Mouse (Mus musculus) MEL-GATA-1-ER (cell line): Measurements from ENCODE around the gene Myl7.

Experiments
- DNase-seq: peaks from one replicate; pipeline ENCODE4 v3.0.0-alpha.2; 2012; ENCODE audit warnings: low read depth; ENCODE audit errors: extremely low read depth

Gene Myl7

DNA sequence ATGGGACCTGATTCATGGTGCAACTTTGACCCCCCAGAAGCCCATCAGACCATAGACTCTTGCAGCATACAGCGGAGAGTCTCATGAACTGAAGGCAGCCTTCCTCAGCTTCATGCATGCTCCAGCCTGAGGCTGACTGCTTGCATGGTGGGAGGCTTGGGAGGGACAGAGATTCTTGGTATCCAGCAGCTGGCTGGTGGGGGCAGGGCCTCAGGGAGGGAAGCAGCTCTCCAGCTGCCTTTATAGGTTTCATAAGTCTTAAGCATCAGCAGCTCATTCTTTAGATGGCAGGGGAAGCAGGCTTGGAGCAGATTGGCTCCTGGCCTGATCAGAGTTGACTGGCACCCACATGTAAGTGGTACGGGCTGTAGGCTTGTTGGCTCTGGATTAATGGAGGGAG is 31.4 kb downstream of the Myl7 start:
- no peak for DNase-seq

DNA sequence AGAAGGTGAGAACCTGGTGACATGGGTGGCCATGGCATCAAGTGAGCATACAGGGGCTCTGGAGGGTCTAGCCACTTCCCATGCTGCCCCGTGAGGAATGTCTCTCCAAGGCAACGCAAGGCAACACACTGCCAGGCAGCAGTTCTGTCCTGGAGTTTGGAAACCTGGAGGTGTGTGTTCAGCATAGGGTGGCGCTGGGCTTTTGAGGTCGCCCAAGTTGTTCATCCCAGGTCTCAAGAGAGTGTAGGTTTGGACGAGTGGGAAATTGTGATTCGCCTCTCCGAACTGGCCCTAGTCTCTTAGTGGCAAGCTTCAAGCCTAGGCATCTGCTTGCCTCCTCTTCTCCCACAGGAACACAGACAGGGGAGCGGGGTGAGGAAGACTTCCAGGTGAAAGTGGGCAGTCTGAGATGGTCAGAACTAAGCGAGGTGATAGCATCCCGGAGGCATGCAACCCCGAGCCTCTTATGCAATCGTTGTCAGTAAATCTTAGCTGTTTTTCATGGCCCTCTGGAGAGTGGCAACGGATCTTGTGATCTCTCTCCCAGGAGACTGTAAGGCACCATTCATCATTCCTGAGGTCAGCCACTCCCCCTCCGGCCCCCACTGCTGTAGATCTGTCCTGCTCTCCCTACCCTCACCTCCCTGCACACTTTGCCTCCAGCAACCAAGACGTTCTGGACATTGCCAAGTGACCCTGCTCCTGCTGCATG is 36.0 kb downstream of the Myl7 start:
- no peak for DNase-seq

DNA sequence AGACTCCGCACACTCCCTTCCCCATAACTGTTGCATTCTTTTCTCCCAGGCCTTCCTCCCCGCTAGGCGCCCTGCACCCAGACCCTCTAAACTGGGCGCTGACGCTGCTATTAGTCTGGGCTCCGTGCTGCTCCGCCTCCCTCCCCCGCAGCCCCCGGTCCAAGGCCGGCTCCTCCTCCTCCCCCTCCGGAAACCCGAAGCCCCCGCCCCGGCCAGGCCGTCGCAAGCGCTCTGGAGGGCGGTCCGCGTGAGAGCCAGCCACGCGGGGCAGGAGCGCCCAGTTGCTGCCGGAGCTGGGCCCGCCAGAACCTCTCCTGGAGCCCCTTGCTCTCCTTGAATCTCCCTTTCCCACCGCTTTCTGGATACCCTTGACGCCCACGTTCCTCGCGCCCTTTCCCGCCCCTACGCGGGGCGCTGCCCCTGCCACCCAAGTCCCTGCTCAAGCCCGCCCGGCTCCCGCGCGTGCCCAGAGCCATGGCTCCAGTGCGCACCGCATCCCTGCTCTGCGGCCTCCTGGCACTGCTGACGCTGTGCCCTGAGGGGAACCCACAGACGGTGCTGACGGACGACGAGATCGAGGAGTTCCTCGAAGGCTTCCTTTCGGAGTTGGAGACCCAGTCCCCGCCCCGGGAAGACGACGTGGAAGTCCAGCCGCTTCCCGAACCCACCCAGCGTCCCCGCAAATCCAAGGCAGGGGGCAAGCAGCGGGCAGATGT is 36.7 kb downstream of the Myl7 start, which contains the start of gene Aebp1:
Aebp1 (plus strand) TSS at position 270 of the 716 bp plus-strand sequence.
- DNase-seq: no peak

DNA sequence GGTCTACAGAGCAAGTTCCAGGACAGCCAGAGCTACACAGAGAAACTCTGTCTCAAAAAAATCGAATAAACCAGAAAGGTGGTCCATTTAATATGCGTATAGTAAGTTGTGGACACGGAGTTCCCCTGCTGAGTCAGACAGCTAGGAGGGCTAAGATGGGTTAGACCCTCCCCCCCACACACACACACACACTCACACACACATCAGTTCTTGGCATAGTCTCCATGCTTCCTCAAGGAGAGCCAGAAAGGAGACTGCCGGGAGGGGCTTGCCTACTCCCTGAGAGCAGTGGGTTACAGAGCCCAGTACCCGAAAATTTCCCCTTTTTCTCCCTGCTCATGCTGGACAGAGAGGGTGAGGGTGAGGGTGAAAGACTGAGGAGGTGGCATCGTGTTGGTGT is 37.9 kb downstream of the Myl7 start:
- no peak for DNase-seq

DNA sequence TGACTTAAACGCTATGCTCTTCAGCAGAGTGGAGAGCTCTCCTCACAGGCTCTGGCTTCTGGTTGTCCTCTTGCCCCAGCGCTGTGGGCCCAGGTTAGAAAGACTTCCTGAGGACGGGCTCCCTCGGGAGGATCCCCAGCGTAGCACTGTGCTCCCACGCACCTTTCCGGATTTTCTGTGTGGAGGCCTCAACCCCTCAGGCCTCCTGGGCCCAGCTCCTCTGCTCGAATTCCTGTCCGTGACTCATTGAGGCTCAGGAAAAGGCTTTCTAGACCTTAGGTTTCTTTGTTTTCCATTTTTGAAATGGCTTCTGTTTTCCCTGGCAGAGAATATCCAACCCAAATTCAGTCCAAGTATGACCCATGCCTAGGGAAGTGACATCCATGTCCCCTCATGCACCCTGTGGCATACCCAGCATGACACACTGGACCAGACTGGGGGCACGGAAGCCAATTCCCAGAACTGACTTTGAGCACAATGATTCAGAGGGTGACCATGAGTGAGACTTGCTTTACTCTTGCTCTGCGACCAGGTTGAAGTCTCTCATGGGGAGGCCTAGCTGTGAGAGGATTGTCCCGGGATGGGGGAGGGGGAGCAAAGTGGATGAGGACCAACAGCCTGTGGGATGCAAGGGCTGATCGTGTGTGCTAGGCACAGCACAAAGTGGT is 38.6 kb downstream of the Myl7 start:
- DNase-seq: no peak

DNA sequence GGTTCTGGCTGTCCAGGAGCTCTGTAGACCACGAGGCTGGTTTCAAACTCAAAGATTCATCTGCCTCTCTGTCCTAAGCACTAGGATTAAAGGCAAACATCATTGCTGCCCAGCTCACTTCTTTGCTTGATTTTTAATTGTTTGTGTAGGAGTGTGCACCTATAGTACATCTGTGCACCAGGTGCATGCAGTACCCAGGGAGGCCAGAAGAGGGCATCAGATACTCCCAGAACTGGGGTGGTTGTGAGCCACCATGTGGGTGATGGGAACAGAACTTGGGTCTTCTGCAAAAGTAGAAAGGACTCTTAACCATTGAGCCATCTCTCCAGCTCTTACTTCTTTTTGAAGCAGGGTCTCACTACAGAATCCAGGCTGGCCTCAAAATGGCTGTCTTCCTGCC is 39.9 kb downstream of the Myl7 start:
- no peak for DNase-seq

DNA sequence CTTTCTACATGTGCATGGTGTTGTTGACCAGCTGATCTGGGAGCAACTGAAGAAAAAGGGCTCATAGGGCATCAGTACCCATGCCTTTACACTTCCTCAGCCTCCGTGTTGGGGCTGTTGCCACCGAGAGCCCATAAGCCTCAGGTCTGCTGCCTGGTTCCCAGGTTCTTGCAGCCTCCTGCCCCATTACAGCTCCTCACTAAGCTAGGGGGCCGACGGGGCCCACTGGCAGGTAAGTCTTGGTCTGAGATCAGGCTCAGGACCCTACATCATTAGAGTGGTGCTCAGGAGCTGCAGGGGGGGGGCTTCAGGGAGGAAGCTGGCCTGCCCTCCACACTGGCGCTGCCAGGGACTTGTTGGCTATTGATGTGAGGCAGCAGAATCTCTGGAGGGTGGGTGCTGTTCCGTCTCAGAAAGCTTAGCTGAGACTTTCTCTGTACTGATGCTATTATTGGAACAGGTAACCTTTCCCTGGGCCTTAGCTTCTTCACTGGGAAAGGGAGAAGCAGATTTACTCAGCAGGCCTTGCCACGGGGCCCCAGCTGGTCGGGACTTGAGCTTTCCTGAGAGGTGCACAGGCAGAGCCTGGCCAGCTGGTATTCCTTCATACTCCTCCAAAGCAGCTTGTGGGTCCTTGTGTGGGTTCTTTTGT is 42.0 kb downstream of the Myl7 start:
- no peak for DNase-seq

DNA sequence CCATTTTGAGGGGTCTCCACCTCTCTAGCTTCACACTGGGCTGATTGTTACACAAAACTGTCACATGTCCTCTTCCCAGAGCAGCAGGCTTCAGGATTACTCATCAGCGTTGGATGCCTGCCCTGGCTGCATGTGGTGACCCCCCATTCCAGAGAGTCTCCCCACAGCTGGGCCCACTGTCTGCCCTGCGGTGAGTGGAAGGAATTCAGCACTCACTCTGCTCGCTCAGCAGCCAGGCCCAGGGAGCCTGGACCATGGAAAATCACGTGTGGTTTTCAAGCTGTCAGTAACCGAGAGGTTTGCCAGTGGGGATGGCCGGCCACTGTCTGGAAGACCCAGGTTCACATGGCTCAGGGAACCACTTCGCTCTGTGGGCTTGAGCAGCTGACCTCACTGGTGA is 42.7 kb downstream of the Myl7 start:
- DNase-seq: no peak

DNA sequence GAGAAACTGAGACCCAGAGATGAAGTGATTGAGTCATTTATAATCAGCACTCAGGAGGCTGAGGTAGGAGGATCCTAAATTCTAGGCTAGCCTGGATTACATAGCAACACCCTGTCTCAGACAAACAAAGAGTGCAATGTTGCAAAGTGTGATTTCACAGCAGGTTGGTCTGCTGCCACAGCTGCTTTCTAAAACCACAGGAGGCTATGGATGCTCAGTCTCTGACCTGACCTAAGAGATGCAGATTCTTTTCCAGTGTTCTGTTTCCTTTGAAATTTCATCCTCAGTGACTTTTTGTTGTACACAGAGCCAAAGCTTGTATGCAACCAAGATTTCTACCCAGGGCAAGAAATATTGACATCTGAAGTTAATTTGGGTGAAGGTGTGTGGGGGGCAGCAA is 43.1 kb downstream of the Myl7 start:
- no peak for DNase-seq

DNA sequence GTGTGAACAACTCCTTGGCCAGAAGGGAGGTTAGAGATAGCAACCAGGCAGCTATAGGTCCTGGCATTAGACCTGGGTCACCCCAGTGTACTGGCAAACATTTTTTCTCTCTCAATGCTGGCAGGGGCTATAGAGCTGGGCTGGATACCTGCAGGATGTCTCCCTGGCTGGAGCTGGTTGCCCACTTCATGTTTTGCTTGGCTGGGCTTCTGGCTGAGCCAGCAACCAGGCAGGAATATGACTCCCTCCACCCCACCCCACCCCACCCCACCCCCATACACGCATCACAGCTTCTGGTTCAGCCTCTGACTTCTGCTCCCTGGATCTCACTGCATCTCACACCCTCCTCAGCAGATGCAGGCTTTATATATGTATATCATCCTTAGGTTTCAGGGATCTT is 46.3 kb downstream of the Myl7 start:
- no peak for DNase-seq

DNA sequence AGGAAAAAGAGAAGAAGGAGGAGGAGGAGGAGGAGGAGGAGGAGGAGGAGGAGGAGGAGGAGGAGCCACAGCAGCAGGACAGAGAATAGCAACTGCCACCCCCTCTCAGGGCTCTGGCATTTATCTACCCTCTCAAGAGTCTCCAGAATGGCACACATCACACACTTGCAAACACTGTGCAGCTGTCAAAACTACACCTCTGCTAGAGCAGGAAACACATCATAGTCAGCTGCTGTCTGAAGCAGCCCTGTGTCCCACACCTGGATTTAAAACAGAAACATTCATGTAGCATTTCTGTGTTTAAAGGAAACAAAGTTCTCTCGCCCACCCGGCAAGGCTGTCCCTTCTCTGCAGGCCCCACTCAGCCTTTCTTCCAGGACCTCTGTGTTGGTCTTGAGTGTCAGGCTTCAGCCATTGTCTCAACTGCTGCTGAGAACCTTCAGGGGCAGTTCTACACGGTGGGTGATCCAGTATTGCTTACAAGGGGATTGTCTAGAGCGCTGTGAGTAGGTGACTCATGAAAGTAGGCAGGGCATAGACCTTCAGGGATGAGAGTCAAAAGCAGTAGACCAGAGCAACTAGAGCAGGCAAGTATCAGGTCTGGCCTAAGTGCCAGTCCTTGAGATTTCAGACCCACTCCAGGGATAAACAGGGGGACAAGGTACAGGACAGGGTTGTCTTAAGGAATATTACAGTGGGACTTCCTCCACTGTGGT is 47.4 kb downstream of the Myl7 start:
- DNase-seq: no peak

DNA sequence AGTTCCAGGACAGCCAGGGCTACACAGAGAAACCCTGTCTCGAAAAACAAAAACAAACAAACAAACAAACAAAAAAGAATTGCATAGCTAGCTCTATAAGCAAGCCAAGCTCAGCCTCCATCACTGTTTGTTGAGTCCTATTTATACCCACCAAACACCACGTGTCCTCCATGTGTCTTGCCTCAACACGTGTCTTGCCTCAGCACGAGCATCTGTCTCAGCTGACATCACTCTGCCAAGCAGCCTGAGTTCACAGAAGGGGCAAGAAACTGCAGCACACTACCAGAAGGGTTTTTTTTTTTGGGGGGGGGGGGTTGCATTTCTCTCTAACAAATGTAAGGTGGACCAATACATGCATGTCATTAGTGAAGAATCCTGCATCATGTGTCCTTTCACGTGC is 48.1 kb downstream of the Myl7 start:
- no peak for DNase-seq

DNA sequence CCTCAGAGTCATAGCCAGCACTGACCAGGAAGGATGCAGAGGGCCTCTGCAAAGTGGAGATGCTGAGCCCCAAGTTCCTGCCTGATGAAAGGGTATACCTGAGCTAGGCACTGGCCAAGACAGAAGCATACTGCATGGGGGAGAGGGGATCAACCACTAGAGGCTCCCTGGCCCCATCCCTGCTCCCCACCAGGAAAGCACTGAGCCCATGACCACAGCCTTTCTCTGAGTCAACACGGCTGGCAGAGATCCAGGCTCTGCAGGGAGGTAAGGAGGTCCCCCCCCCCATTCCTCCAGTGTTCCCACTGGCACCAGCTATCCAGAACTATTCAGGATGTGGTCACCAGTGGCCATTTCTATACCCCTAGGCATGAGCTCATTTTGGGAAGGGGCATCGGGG is 49.3 kb downstream of the Myl7 start:
- no peak for DNase-seq

DNA sequence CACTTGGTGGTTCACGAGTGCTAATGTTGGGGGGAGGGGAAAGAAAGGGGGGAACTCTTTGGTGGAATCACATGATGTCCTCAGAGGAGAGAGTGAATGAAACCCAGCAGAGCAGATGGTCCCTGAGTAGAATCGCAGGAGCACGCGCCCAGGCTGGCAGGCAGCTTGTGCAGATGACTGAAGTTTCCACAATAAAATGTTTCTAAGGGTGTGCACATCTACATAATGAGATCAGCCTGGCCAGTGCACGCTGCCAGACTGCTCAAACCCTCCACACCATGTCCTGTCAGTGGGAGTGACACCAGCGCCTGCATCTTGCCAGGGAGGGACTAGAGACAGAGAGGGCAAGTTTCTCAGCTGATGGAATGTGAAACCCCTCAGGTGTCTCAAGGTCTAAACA is 49.8 kb downstream of the Myl7 start:
- DNase-seq: no peak

DNA sequence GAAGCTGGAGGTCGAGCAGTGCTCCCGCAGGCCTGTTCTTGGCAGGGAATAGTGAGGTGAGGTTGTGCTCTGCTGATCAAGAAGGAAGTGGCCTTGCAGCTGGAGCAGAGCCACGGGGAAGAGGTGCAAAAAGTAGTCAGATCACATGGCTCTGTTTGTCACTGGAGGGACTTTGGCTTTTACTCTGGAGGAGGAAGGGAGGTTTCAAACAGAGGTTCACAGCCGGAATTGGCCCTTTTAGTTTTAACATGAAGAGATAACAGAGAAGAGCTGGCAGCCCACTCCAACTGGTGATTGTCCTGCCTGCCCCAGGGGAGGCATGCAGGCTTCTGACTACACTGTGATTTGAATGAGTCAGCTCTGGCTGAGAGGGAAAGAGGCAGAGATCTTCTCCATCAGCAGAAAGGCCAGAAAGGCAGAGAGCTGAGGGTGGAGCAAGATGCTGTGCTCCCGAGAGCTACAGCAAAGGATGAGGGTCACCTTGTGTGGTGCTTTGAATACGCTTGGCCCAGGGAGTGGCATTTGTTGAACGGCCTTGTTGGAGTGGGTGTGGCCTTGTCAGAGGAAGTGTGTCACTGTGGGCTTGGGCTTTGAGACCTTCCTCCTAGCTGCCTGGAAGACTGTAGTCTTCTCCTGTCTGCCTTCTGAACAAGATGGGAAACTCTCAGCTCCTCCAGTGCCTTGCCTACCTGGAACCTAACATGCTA is 51.8 kb downstream of the Myl7 start:
- DNase-seq: no peak
